Mouse (Mus musculus) testis, adult 2 months (tissue): Measurements from ENCODE around the gene Aldh1b1.

Experiments used
- CTCF ChIP-seq: fragments of 200-500 bp; IDR thresholded peaks from 2 replicates; pipeline ENCODE4 v1.5.1; 2012; ENCODE audit warnings: low read depth, mild to moderate bottlenecking, inconsistent platforms, low read length, moderate library complexity; ENCODE audit not compliant: control insufficient read depth, insufficient read depth, insufficient replicate concordance
- POLR2A ChIP-seq: fragments of 200-500 bp; IDR thresholded peaks from 2 replicates; pipeline ENCODE4 v1.6.1; 2012; ENCODE audit warnings: low read depth, mild to moderate bottlenecking, inconsistent platforms, low read length, moderate library complexity; ENCODE audit not compliant: control insufficient read depth

DNA sequence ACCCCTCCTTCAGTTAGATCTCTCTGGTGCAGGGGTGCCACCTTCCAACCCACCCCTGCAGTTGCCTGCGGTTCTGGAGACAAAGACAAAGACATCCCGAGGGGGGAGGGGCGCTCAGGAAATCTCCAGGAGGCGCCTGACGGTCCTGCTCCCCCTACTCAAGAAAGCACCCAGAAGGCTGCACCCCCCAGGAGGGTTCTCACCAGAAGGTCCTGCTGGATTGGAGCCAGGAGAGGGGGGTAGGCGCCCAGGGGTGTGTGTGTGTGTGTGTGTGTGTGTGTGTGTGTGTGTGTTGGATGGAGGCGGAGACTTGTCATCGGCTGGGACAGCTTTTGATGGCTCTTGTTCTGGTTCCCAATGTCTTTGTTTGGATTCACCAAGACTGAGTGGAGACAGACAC lies 39.4 kb upstream of the Aldh1b1 start:
- TF ChIP-seq CTCF = no peak
- TF ChIP-seq POLR2A = no peak
